ENCODE assay signal across 10 mouse cellular contexts in genomic region chr7:125871404-125872201, GRCm38 (mm10).
DNase-seq lines count a peak whose midpoint lies in the region; ATAC-seq and TF ChIP-seq lines count a peak whose summit lies in the region.
"Had no signal": no experiment of that assay in that cellular context is flagged by ENCODE, and none has a peak within 500 bp of the region (broad histone marks: within the 10 kb centered on the region; RNA-seq: fewer than 3 reads in every experiment).

No protein-coding gene starts in this region.

- no peak overlapping the region for H3K4me2 ChIP-seq in embryonic facial prominence, embryonic 14.5 days (ENCODE audit: low read depth, low read length)
- no peak overlapping the region for H3K4me2 ChIP-seq in midbrain, postnatal 0 days (ENCODE audit: low read depth, low read length, poor library complexity, severe bottlenecking)
- H3K4me2 ChIP-seq: embryonic facial prominence, embryonic 12.5 days had no signal

- peak overlapping the region; percentile 52 for H3K27ac ChIP-seq in embryonic facial prominence, embryonic 14.5 days (replicated peaks; ENCODE audit: low read depth, low read length)
- H3K27ac ChIP-seq in midbrain, postnatal 0 days (ENCODE audit: low read depth, low read length): peak overlapping the region; percentile 1; the same call in 1 of the 2 replicates
- H3K27ac ChIP-seq: embryonic facial prominence, embryonic 12.5 days had no signal

- no peaks in the 10 kb centered on the region for H3K27me3 ChIP-seq in embryonic facial prominence, embryonic 14.5 days (replicated peaks; ENCODE audit: control insufficient read depth, insufficient read depth, low read length)
- H3K27me3 ChIP-seq in midbrain, postnatal 0 days (ENCODE audit: insufficient read depth, low read length): no peaks in the 10 kb centered on the region
- H3K27me3 ChIP-seq: embryonic facial prominence, embryonic 12.5 days had no signal

- H3K36me3 ChIP-seq in embryonic facial prominence, embryonic 14.5 days (ENCODE audit: control insufficient read depth, insufficient read depth, low read length): 0 out of 2 replicates have a peak, but pooled peaks cover 3% of the 10 kb centered on the region
- 0 out of 2 replicates have a peak, but pooled peaks cover 3% of the 10 kb centered on the region for H3K36me3 ChIP-seq in midbrain, postnatal 0 days (ENCODE audit: insufficient read depth, low read length)
- H3K36me3 ChIP-seq: embryonic facial prominence, embryonic 12.5 days had no signal

- ATAC-seq in embryonic facial prominence, embryonic 14.5 days (ENCODE audit: low read depth): peak; percentile 62
- ATAC-seq in midbrain, postnatal 0 days (ENCODE audit: low FRiP score): 0 out of 2 replicates have a peak, but pooled peaks have one; percentile 48

- H3K4me3 ChIP-seq in embryonic facial prominence, embryonic 14.5 days (ENCODE audit: low read depth, low read length): no peak overlapping the region
- no peak overlapping the region for H3K4me3 ChIP-seq in midbrain, postnatal 0 days (ENCODE audit: low read depth, low read length)
- H3K4me3 ChIP-seq: embryonic facial prominence, embryonic 12.5 days; myocyte had no signal

- DNase-seq in kidney, adult 11 months: peak; percentile 44
- no peak for DNase-seq in kidney, postnatal 10 days
- peak; percentile 61 for DNase-seq in embryonic facial prominence, embryonic 14.5 days (ENCODE audit: low spot score)
- DNase-seq in kidney, adult 8-10 months: peak; percentile 19 to 27
- DNase-seq in midbrain, postnatal 0 days (ENCODE audit: low spot score): peak; percentile 62
- no peak for DNase-seq in MN1 (ENCODE audit: low spot score)
- no peak for DNase-seq in ovary, postnatal 14 days (ENCODE audit: low spot score)
- no peak for DNase-seq in thymus, postnatal 10 days (ENCODE audit: low spot score in 2 of 2)

- no peak for TF ChIP-seq CTCF in midbrain, postnatal 0 days (IDR thresholded peaks at IDR 0.05)

- no peaks in the 10 kb centered on the region for H3K9me3 ChIP-seq in embryonic facial prominence, embryonic 14.5 days (ENCODE audit: control insufficient read depth, low read length)
- H3K9me3 ChIP-seq in midbrain, postnatal 0 days (ENCODE audit: low read length): no peaks in the 10 kb centered on the region
- H3K9me3 ChIP-seq: embryonic facial prominence, embryonic 12.5 days had no signal

- peak overlapping the region; percentile 16 for H3K9ac ChIP-seq in embryonic facial prominence, embryonic 14.5 days (ENCODE audit: low read depth, low read length)
- H3K9ac ChIP-seq in midbrain, postnatal 0 days (replicated peaks; ENCODE audit: low read length, poor library complexity, severe bottlenecking): no peak overlapping the region
- H3K9ac ChIP-seq: embryonic facial prominence, embryonic 12.5 days had no signal

- WGBS in embryonic facial prominence, embryonic 14.5 days: 25% methylated on average over 12 of the region's 12 CpGs
- 21% methylated on average over 12 of the region's 12 CpGs for WGBS in midbrain, postnatal 0 days

- H3K4me1 ChIP-seq in embryonic facial prominence, embryonic 14.5 days (ENCODE audit: control insufficient read depth, insufficient read depth, low read length): peaks cover 17% of the 10 kb centered on the region
- peaks cover 6% of the 10 kb centered on the region for H3K4me1 ChIP-seq in midbrain, postnatal 0 days (ENCODE audit: insufficient read depth, low read length)

Comparison
In these comparisons a context has a peak if more than half of its experiments do, and no peak if none do; other contexts are left out.
1. DNase-seq: peak in kidney, adult 11 months (single experiment), embryonic facial prominence, embryonic 14.5 days (single experiment), kidney, adult 8-10 months (2 of 2) and midbrain, postnatal 0 days (single experiment); none in kidney, postnatal 10 days (single experiment), MN1 (single experiment), ovary, postnatal 14 days (single experiment) and thymus, postnatal 10 days (0 of 2).